Mouse (Mus musculus): ENCODE results near the gene Olfr1395.
"Not testable (repeated sequence)": the region's sequence is repeated elsewhere in the genome, so short reads cannot be mapped to it uniquely, and the experiment has no call there.

Olfr1395 gene

DNA sequence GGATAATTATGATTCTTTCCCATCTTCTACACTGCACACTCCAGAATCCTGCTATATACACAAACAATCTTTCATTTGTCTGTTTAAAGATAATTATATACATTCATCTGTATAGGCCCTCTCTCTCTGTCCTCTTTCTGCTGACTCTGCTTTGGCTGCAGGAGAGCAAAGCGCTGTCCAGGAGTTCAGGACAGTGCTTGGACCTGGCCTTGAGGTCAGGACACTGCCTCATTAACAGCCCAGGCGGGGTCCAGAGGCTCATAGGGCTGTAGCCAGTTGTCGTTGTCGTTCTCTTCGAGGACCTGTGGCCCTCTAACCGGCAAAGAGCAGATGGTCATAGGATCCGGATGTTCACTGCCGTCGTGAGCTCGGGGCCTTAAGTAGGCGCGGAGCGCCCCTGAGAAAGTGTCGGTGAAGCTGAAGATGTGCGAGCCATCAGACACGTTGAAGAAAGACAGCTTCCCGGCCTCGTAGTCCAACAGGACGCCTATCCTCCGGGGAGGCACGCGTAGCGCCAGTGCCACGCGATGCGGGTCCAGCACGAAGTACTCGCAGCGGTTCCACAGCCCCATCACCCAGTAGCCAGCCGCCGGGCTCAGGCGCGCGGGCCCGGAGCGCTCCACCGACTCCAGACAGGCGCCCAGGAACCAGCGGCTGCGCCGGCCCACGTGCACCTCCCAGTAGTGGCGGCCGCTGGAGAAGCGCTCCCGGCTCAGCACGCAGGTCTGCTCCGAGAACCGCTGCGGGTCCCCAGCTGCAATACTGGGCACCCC, 27.0 kb downstream of the Olfr1395 start:
- intact Hi-C loops (cut with DNase I): no loop called here

DNA sequence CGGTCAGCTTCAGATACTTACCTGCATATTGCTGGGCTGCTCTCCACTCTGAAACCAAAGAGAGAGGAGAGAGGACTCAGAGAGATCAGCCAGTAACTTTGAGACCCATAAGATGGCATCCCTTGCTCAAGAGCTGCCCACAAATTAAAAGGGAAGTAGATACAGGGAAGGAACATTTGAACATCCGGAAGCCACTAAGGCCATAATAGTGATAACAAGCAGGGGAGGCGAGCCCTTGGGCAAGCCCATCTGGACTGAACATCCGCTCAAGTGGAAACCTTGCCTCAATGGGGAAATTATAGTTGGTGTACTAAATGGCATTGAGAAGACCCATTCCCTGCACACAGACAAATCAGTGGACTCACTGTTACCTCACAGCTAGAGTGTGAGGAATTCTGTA, 28.5 kb downstream of the Olfr1395 start:
- intact Hi-C loops (cut with DNase I): no loop called here

DNA sequence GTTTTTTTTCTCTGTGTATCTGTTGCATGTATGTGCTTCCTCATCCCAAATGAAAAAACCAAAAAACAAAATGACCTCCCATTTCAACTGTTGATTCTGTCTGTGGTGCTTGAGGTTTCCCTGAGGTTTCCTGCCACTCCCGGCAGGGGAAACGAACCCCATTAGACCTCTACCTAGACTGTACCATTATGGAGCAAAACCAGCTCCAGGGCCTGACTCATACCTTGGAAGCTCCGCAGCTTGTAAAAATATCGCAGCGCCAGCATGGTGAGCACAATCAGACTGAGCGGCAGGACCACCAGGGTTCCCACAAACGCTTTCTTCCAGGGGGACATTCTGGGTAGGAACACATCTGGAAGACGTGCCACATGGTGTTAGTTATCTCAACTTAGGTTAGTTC, 33.3 kb downstream of the Olfr1395 start:
- intact Hi-C loops (cut with DNase I): no loop called here

DNA sequence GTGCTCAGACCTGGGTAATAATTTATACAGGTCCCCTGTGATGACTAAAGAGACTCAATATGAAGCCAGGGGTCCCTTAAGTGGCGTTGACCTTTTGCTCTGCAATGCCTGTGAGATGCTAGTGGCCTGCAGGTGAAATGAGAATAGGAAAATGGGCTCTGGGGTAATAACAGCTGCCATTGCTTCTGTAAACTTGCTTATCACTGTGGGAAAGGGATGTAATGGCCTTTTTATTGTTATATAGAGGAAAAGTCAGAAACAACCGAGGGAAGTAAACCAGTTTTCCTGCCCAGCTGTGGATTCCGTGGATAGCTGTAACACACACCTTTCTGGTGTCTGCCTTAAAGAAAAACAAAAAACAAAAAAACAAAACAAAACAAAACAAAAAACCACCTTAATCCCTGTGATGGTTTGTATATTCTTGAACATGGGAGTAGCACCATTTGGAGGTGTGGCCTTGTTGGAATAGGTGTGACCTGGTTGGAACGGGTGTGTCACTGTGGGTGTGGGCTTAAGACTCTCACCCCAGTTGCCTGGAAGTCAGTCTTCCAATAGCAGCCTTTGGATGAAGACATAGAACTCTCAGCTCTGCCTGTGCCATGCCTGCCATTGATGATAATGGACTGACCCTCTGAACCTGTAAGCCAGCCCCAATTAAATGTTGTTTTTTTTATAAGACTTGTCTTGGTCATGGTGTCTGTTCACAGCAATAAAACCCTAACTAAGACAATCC, 34.1 kb downstream of the Olfr1395 start:
- intact Hi-C loops (cut with DNase I): not testable (repeated sequence)

DNA sequence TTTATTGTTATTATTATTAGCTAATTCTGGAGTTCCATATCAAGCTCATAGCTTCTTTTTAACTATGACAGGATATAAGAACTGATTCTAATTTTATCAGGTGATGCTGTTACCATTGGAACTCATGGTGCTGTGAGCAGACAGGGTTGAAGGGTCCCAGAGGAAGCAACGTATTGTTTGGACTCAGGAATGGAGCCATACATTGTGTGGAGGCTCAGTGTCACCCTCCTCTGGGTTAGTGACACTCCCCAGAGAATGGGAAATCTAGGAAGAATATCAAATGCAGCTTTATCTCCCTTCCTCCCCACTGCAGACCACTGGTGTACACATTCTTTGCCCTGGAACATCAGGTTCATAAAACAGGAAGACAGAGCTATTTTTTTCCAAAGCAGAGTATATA, 41.1 kb downstream of the Olfr1395 start:
- intact Hi-C loops (cut with DNase I): loop anchor here (10.0 kb wide), 1 partner anchor 372 kb away; the partner anchor contains the start of gene Olfr1380

GRCm38 (mm10) chr11:49186452-49186851, 44.4 kb downstream of the Olfr1395 start:
- intact Hi-C loops (cut with DNase I): loop anchor here (10.0 kb wide), 1 partner anchor 368 kb away; the partner anchor contains the start of gene Olfr1380

- intact Hi-C loops (cut with DNase I): loop anchor here (10.0 kb wide), 1 partner anchor 368 kb away; the partner anchor contains the start of gene Olfr1380
Measured at GRCm38 (mm10) chr11:49186955-49187488, 44.9 kb downstream of the Olfr1395 start, which contains the start of gene Btnl9. Gene Btnl9, minus strand, starts transcription at chr11:49187159.

DNA sequence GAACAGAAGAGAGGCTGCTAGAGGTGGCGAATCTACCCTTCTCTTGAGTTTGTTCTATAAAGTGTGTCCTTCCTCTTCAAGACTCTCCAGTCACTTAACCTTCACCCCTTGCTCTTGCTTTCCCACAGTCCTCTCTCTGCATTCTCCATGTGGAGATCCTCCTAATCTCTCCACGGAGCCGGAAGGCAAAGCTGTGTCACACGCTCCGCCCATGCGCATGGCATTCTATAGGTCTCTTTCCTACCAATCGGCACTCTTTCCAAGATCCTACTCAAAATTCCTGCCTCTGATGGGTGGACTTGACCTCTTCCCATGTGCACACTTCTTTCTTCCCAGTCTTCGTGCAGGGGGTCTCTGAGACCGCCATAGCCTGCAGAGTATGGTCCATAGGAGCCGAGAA, 45.6 kb downstream of the Olfr1395 start:
- intact Hi-C loops (cut with DNase I): loop anchor here (2.0 to 10.0 kb wide), 2 partner anchors 223 to 367 kb away; partner anchors contain the start of gene Olfr1380

- intact Hi-C loops (cut with DNase I): loop anchor here (1.0 to 10.0 kb wide), 3 partner anchors 82 to 365 kb away; partner anchors contain the start of gene Olfr1380
Measured at GRCm38 (mm10) chr11:49189737-49190136, 47.7 kb downstream of the Olfr1395 start.

- intact Hi-C loops (cut with DNase I): no loop called here
Measured at GRCm38 (mm10) chr11:49191083-49191482, 49.0 kb downstream of the Olfr1395 start.

DNA sequence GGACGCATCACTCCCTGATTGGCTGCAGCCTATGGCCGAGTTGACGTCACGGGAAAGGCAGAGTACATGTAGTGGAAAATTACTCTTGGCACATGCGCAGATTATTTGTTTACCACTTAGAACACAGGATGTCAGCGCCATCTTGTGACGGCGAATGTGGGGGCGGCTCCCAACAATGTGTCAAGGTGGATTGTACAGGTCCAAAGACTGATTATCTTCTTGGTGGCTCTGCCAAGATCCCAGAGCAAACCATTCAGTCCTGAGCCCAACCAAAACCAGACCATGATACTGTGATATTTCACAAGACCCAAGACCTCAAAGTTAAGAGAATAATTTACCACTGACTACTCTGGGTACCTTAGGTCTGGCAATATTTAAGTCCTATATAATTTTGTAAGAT, 52.7 kb downstream of the Olfr1395 start:
- intact Hi-C loops (cut with DNase I): loop anchor here (5.0 kb wide), 1 partner anchor 58 kb away; no protein-coding TSS in a partner anchor

- intact Hi-C loops (cut with DNase I): loop anchor here (5.0 kb wide), 1 partner anchor 56 kb away; no protein-coding TSS in a partner anchor
Measured at GRCm38 (mm10) chr11:49195819-49196322, 53.8 kb downstream of the Olfr1395 start.
